Mouse (Mus musculus): Measurements from ENCODE around the gene Snx9.

DNA sequence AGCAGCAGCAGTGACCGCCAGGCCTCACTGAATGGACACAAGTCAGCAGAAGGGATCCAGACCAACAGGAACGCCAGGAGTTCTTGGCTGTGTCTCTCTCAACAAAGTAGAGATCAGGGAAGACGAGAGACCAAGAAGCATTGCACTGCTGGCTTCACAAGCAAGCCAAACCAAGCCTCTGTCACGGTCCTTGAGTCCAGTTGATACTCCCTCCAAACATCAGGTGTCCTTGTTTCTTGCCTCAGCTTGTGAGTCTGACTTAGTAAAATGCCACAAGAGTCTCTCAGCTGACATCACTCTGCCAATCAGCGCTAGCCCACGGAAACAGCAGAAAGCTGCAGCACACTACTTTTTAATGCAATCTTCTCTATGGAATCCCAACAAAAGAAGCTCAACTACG lies 15.3 kb downstream of the Snx9 start:
- no peak for TF ChIP-seq GATA1 (IDR thresholded peaks at IDR 0.05; ENCODE audit: borderline replicate concordance, low read length)
- TF ChIP-seq FLI1 (IDR thresholded peaks at IDR 0.05; ENCODE audit: low read length), result no peak
